Mouse (Mus musculus): ENCODE measurements around the gene Gpc3. TPM values are rescaled to one million over a fixed set of nuclear protein-coding genes. Genes with fewer than 3 reads are reported as not detected.

Gpc3 gene
- polyA plus RNA-seq, 2 experiments: 730 to 985 TPM

GRCm38 (mm10) chrX:52287944-52288343, 325.8 kb downstream of the Gpc3 start:
- H3K9me3 ChIP-seq (ENCODE audit: control insufficient read depth, low read length): no peaks in the 10 kb centered on the region
- no peaks in the 10 kb centered on the region for H3K27me3 ChIP-seq (ENCODE audit: control insufficient read depth, insufficient read depth, low read length)
- no peak overlapping the region for H3K4me2 ChIP-seq (replicated peaks; ENCODE audit: low read depth, low read length, severe bottlenecking)
- H3K4me3 ChIP-seq (replicated peaks; ENCODE audit: low read length): no peak overlapping the region
- H3K4me1 ChIP-seq (ENCODE audit: control insufficient read depth, insufficient read depth, low read length): no peaks in the 10 kb centered on the region
- no peak for ATAC-seq (ENCODE audit: low FRiP score, low read depth)
- WGBS: 72% methylated on average over 6 of the region's 6 CpGs
- no peak overlapping the region for H3K9ac ChIP-seq (ENCODE audit: low read depth, low read length, severe bottlenecking)
- H3K36me3 ChIP-seq (ENCODE audit: control insufficient read depth, insufficient read depth, low read length): no peaks in the 10 kb centered on the region
- DNase-seq (ENCODE audit: low spot score): no peak
- no peak for TF ChIP-seq POLR2A (IDR thresholded peaks at IDR 0.05; ENCODE audit: borderline replicate concordance, extremely low read depth, insufficient read depth, insufficient read length)
- no peak overlapping the region for H3K27ac ChIP-seq (replicated peaks; ENCODE audit: low read depth, low read length)

- no peak overlapping the region for H3K9ac ChIP-seq (ENCODE audit: low read depth, low read length, severe bottlenecking)
- no peak overlapping the region for H3K27ac ChIP-seq (replicated peaks; ENCODE audit: low read depth, low read length)
- no peaks in the 10 kb centered on the region for H3K9me3 ChIP-seq (ENCODE audit: control insufficient read depth, low read length)
- ATAC-seq (ENCODE audit: low FRiP score, low read depth) (no peak), DNase-seq (ENCODE audit: low spot score) (no peak)
- H3K4me1 ChIP-seq (ENCODE audit: control insufficient read depth, insufficient read depth, low read length): peaks cover 3% of the 10 kb centered on the region; the same call in 1 of the 2 replicates
- H3K36me3 ChIP-seq (ENCODE audit: control insufficient read depth, insufficient read depth, low read length): no peaks in the 10 kb centered on the region
- no peak overlapping the region for H3K4me3 ChIP-seq (replicated peaks; ENCODE audit: low read length)
- no peak overlapping the region for H3K4me2 ChIP-seq (replicated peaks; ENCODE audit: low read depth, low read length, severe bottlenecking)
- WGBS: 66% methylated on average over 4 of the region's 4 CpGs
- H3K27me3 ChIP-seq (ENCODE audit: control insufficient read depth, insufficient read depth, low read length): no peaks in the 10 kb centered on the region
- no peak for TF ChIP-seq POLR2A (IDR thresholded peaks at IDR 0.05; ENCODE audit: borderline replicate concordance, extremely low read depth, insufficient read depth, insufficient read length)
These were observed 331.7 kb downstream of the Gpc3 start for GRCm38 (mm10) chrX:52282070-52282469.

DNA sequence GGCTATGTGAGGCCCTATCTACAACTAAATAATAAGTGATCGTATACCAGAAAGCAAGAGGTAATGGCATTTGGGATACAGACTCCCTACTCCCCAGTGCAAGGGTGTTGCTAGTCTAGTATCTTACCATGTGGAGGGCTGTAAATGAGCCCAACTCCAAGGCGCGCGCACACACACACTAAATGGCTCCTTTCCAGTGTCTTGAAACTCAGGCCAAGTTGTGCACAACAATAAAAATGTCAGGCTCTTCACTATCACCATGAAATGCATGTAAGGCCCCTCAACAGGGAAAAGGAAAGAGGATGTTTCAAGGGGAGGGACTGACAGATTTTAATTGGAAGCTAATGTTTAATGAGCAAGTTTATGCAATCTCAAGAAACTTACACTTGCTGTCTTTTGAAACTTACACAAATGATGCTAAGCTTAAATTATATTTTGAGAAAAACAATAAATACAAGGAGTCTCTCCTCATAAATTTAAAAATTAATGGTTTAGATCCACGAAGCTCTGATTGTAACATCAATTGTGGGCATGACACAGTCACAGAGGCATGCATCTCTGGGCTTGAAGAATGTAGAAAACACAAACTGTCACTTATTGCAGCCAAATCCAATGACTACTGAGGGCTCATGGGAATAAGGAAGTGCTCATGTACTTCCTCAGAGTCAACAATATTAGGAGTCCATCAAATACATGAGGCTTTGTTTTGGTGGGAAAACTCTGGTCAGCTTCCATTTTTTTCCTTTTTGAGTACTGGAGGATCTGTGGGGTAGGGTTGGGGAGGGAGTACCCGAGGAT, 332.4 kb downstream of the Gpc3 start:
- TF ChIP-seq POLR2A (IDR thresholded peaks at IDR 0.05; ENCODE audit: borderline replicate concordance, extremely low read depth, insufficient read depth, insufficient read length): no peak
- Histone ChIP-seq H3K4me1 (ENCODE audit: control insufficient read depth, insufficient read depth, low read length) (peaks cover 3% of the 10 kb centered on the region; the same call in 1 of the 2 replicates), H3K9ac (ENCODE audit: low read depth, low read length, severe bottlenecking) (no peak overlapping the region), H3K27ac (replicated peaks; ENCODE audit: low read depth, low read length) (no peak overlapping the region), H3K4me2 (replicated peaks; ENCODE audit: low read depth, low read length, severe bottlenecking) (no peak overlapping the region), H3K4me3 (replicated peaks; ENCODE audit: low read length) (no peak overlapping the region), H3K27me3 (ENCODE audit: control insufficient read depth, insufficient read depth, low read length) (no peaks in the 10 kb centered on the region), H3K9me3 (ENCODE audit: control insufficient read depth, low read length) (no peaks in the 10 kb centered on the region), H3K36me3 (ENCODE audit: control insufficient read depth, insufficient read depth, low read length) (no peaks in the 10 kb centered on the region)
- WGBS: 63% methylated on average over 6 of the region's 6 CpGs
- DNase-seq (ENCODE audit: low spot score) (no peak), ATAC-seq (ENCODE audit: low FRiP score, low read depth) (no peak)

- Histone ChIP-seq H3K4me1 (ENCODE audit: control insufficient read depth, insufficient read depth, low read length) (peaks cover 3% of the 10 kb centered on the region; the same call in 1 of the 2 replicates), H3K4me3 (replicated peaks; ENCODE audit: low read length) (no peak overlapping the region), H3K36me3 (ENCODE audit: control insufficient read depth, insufficient read depth, low read length) (no peaks in the 10 kb centered on the region), H3K9me3 (ENCODE audit: control insufficient read depth, low read length) (no peaks in the 10 kb centered on the region), H3K27ac (replicated peaks; ENCODE audit: low read depth, low read length) (no peak overlapping the region), H3K9ac (ENCODE audit: low read depth, low read length, severe bottlenecking) (no peak overlapping the region), H3K4me2 (replicated peaks; ENCODE audit: low read depth, low read length, severe bottlenecking) (no peak overlapping the region), H3K27me3 (ENCODE audit: control insufficient read depth, insufficient read depth, low read length) (no peaks in the 10 kb centered on the region)
- no peak for DNase-seq (ENCODE audit: low spot score)
- TF ChIP-seq POLR2A (IDR thresholded peaks at IDR 0.05; ENCODE audit: borderline replicate concordance, extremely low read depth, insufficient read depth, insufficient read length): no peak
- no peak for ATAC-seq (ENCODE audit: low FRiP score, low read depth)
- WGBS: 72% methylated on average over 3 of the region's 3 CpGs
These were observed 334.9 kb downstream of the Gpc3 start for GRCm38 (mm10) chrX:52278687-52279359.

DNA sequence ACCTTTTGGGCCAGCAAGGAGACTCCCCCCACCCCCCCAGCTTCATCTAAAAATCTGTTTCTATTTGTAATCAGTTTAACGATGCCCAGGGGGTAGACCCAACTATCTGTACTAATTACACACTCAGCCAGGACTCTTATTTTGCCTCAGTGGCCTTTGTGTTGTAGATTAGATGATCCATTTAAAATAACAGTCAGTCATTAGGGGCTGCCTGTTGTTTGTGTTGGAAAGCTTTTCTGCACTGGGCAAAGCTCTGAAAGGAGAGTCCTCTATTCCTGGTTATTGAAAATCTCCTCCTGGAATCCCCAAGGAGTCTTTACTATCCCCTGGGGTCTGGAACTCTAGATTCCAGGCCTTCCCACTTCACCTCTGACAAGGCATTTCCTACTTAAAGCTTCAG, 336.2 kb downstream of the Gpc3 start:
- Histone ChIP-seq H3K9me3 (ENCODE audit: control insufficient read depth, low read length) (no peaks in the 10 kb centered on the region), H3K4me3 (replicated peaks; ENCODE audit: low read length) (no peak overlapping the region), H3K36me3 (ENCODE audit: control insufficient read depth, insufficient read depth, low read length) (no peaks in the 10 kb centered on the region), H3K27ac (replicated peaks; ENCODE audit: low read depth, low read length) (no peak overlapping the region), H3K4me2 (replicated peaks; ENCODE audit: low read depth, low read length, severe bottlenecking) (no peak overlapping the region), H3K4me1 (ENCODE audit: control insufficient read depth, insufficient read depth, low read length) (peaks cover 3% of the 10 kb centered on the region; the same call in 1 of the 2 replicates), H3K9ac (ENCODE audit: low read depth, low read length, severe bottlenecking) (no peak overlapping the region), H3K27me3 (ENCODE audit: control insufficient read depth, insufficient read depth, low read length) (no peaks in the 10 kb centered on the region)
- DNase-seq (ENCODE audit: low spot score) (no peak), ATAC-seq (ENCODE audit: low FRiP score, low read depth) (no peak)
- no peak for TF ChIP-seq POLR2A (IDR thresholded peaks at IDR 0.05; ENCODE audit: borderline replicate concordance, extremely low read depth, insufficient read depth, insufficient read length)
- 73% methylated on average over 1 of the region's 1 CpGs for WGBS
